Mouse (Mus musculus): ENCODE results near the gene Timm8a2. TPM values are rescaled to one million over a fixed set of nuclear protein-coding genes. Genes with fewer than 3 reads are reported as not detected.
A peak's percentile ranks its signal among the peaks of the same experiment; 100 is the strongest.

Timm8a2 gene
- not detected in 2 replicates for total RNA-seq (2015)
- not detected in 2 replicates for total RNA-seq (2017)

GRCm38 (mm10) chr14:122034451-122034850, at the start of gene Timm8a2:
Gene Timm8a2 (plus strand): TSS chr14:122034674.
- no peak for ATAC-seq (replicated peaks; ENCODE audit: poor library complexity)

GRCm38 (mm10) chr14:121985477-121985876, 49.0 kb upstream of the Timm8a2 start:
- peak; percentile 84 for ATAC-seq (replicated peaks; ENCODE audit: poor library complexity)

- no peak for ATAC-seq (replicated peaks; ENCODE audit: poor library complexity)
These were observed 48.4 kb upstream of the Timm8a2 start for GRCm38 (mm10) chr14:121986028-121986427.

- ATAC-seq (replicated peaks; ENCODE audit: poor library complexity) = peak; percentile 72
These were observed 47.2 kb upstream of the Timm8a2 start for GRCm38 (mm10) chr14:121987287-121987686.

GRCm38 (mm10) chr14:121987691-121988090, 46.8 kb upstream of the Timm8a2 start:
- no peak for ATAC-seq (replicated peaks; ENCODE audit: poor library complexity)

- ATAC-seq (replicated peaks; ENCODE audit: poor library complexity) = no peak
These were observed 45.1 kb upstream of the Timm8a2 start for GRCm38 (mm10) chr14:121989331-121989730.

GRCm38 (mm10) chr14:121989869-121990268, 44.6 kb upstream of the Timm8a2 start:
- ATAC-seq (replicated peaks; ENCODE audit: poor library complexity) = no peak

- no peak for ATAC-seq (replicated peaks; ENCODE audit: poor library complexity)
These were observed 43.6 kb upstream of the Timm8a2 start for GRCm38 (mm10) chr14:121990897-121991296.

GRCm38 (mm10) chr14:121991921-121992320, 42.6 kb upstream of the Timm8a2 start:
- no peak for ATAC-seq (replicated peaks; ENCODE audit: poor library complexity)

GRCm38 (mm10) chr14:121992395-121993280, 41.8 kb upstream of the Timm8a2 start:
- no peak for ATAC-seq (replicated peaks; ENCODE audit: poor library complexity)

- no peak for ATAC-seq (replicated peaks; ENCODE audit: poor library complexity)
These were observed 40.9 kb upstream of the Timm8a2 start for GRCm38 (mm10) chr14:121993616-121994015.

- no peak for ATAC-seq (replicated peaks; ENCODE audit: poor library complexity)
These were observed 40.2 kb upstream of the Timm8a2 start for GRCm38 (mm10) chr14:121994171-121994700.

GRCm38 (mm10) chr14:121994846-121995556, 39.5 kb upstream of the Timm8a2 start:
- ATAC-seq (replicated peaks; ENCODE audit: poor library complexity) = peak; percentile 85

- ATAC-seq (replicated peaks; ENCODE audit: poor library complexity) = no peak
These were observed 39.0 kb upstream of the Timm8a2 start for GRCm38 (mm10) chr14:121995557-121995870.

- ATAC-seq (replicated peaks; ENCODE audit: poor library complexity) = peak; percentile 45
These were observed 37.7 kb upstream of the Timm8a2 start for GRCm38 (mm10) chr14:121996786-121997185.

GRCm38 (mm10) chr14:121999455-121999854, 35.0 kb upstream of the Timm8a2 start:
- no peak for ATAC-seq (replicated peaks; ENCODE audit: poor library complexity)

- no peak for ATAC-seq (replicated peaks; ENCODE audit: poor library complexity)
These were observed 33.9 kb upstream of the Timm8a2 start for GRCm38 (mm10) chr14:122000346-122001105.

- ATAC-seq (replicated peaks; ENCODE audit: poor library complexity) = no peak
These were observed 32.2 kb upstream of the Timm8a2 start for GRCm38 (mm10) chr14:122002224-122002623.

GRCm38 (mm10) chr14:122003812-122004211, 30.7 kb upstream of the Timm8a2 start:
- ATAC-seq (replicated peaks; ENCODE audit: poor library complexity) = peak; percentile 62

GRCm38 (mm10) chr14:122008261-122008660, 26.2 kb upstream of the Timm8a2 start:
- no peak for ATAC-seq (replicated peaks; ENCODE audit: poor library complexity)

GRCm38 (mm10) chr14:122009502-122009901, 25.0 kb upstream of the Timm8a2 start:
- ATAC-seq (replicated peaks; ENCODE audit: poor library complexity) = peak; percentile 74

Data from megakaryocyte progenitor cell, adult 5-6 weeks (primary cell).